Mouse (Mus musculus) midbrain, embryonic 16.5 days (tissue): Measurements from ENCODE around the gene Axin1. TPM values are rescaled to one million over a fixed set of nuclear protein-coding genes. Genes with fewer than 3 reads are reported as not detected.
"Not testable (repeated sequence)": the region's sequence is repeated elsewhere in the genome, so short reads cannot be mapped to it uniquely, and the experiment has no call there.

ENCODE experiments used
- ATAC-seq: fragments of 200-750 bp; cut with Nextera tagmentation; 2 replicates; pipeline ENCODE4 v1.8.0; 2017; ENCODE audit warnings: moderate TSS enrichment
- H3K27ac ChIP-seq: fragments of 300-500 bp; sonication (generic); 2 replicates; pipeline ENCODE4 v1.5.1; 2014; ENCODE audit warnings: mild to moderate bottlenecking, low read length, mixed read lengths
- H3K27me3 ChIP-seq: fragments of 300-500 bp; sonication (generic); 2 replicates; pipeline ENCODE4 v1.6.1; 2014; ENCODE audit warnings: low read depth, low read length, mixed read lengths; ENCODE audit not compliant: control insufficient read depth, insufficient read depth
- H3K36me3 ChIP-seq: fragments of 300-500 bp; sonication (generic); 2 replicates; pipeline ENCODE4 v1.6.1; 2014; ENCODE audit warnings: mild to moderate bottlenecking, low read length, moderate library complexity, mixed read lengths; ENCODE audit not compliant: control insufficient read depth, insufficient read depth
- H3K4me1 ChIP-seq: fragments of 300-500 bp; sonication (generic); 2 replicates; pipeline ENCODE4 v1.6.1; 2014; ENCODE audit warnings: mild to moderate bottlenecking, low read length, mixed read lengths; ENCODE audit not compliant: control insufficient read depth, insufficient read depth
- H3K4me2 ChIP-seq: fragments of 300-500 bp; sonication (generic); 2 replicates; pipeline ENCODE4 v1.6.1; 2014; ENCODE audit warnings: mild to moderate bottlenecking, low read length, mixed read lengths
- H3K4me3 ChIP-seq: fragments of 300-500 bp; sonication (generic); 2 replicates; pipeline ENCODE4 v1.5.1; 2014; ENCODE audit warnings: low read depth, mild to moderate bottlenecking, low read length, moderate library complexity, mixed read lengths
- H3K9ac ChIP-seq: fragments of 300-500 bp; sonication (generic); 2 replicates; pipeline ENCODE4 v1.6.1; 2014; ENCODE audit warnings: low read depth, low read length, mixed read lengths
- H3K9me3 ChIP-seq: fragments of 300-500 bp; sonication (generic); replicated peaks from 2 replicates; pipeline ENCODE4 v1.6.1; 2014; ENCODE audit warnings: mild to moderate bottlenecking, low read length, mixed read lengths; ENCODE audit not compliant: control insufficient read depth, poor library complexity, severe bottlenecking
- WGBS: fragments of 180-500 bp; shearing (Covaris S2); extraction: QIAGEN DNeasy Blood & Tissue Kit; methylation state at CpG from one replicate; pipeline ENCODE4 v1.1.7; 2014; 5-methylcytosine and 5-hydroxymethylcytosine counted together
- polyA plus RNA-seq: library from polyadenylated mRNA; unstranded; fragments of >200 nt; fragmentation: Nextera tagmentation; extraction: Ambion mirVana; gene quantifications from 2 replicates; pipeline ENCODE4 v1.2.1, GENCODE M21; 2015

The Axin1 gene
- polyA plus RNA-seq: 19.1 and 20.6 TPM in 2 replicates

DNA sequence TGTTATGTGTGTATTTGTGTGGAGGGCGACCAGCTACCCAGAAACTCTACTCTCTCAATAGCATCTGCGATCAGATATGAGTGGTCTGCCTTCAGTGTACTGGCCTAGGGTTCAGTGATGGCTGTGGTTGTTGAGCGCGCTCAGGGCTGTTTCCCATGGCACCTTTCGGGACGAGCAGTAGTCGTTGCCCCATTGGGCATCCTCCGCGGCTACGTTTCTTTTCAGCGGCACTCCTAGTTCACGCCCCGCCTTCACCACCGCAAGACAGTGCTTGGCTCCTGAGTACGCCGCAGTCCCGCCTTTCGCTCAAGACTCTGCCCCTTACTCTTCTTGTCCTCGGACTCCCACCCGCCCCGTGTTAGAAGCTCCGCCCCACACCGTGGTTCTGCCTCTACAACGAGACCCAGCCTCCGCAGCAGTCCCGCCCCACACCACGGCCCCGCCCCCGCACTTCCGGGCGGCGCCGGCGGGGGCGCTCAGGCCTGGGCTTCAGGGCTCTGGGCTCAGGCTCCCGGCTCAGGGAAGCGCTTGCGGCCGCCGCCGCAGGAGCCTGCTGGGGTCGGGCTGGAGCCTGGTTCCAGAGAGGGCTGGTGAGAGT lies at the start of gene Axin1:
TSS of gene Axin1 (plus strand) at position 450 of the 598 bp plus-strand sequence.
- H3K27ac ChIP-seq: peak within 1 kb of the TSS; percentile 90
- H3K27me3 ChIP-seq: no peaks in the 10 kb centered on the region
- WGBS: under 1% methylated on average over 42 of the region's 42 CpGs
- ATAC-seq: peak; percentile 96
- H3K4me1 ChIP-seq: peaks cover 34% of the 10 kb centered on the region
- no peaks in the 10 kb centered on the region for H3K9me3 ChIP-seq
- H3K4me2 ChIP-seq: peak within 1 kb of the TSS; percentile 86
- peak within 1 kb of the TSS; percentile 95 for H3K4me3 ChIP-seq
- H3K9ac ChIP-seq: peak within 1 kb of the TSS; percentile 98
- peaks cover 3% of the 10 kb centered on the region for H3K36me3 ChIP-seq

- peak; percentile 86 for ATAC-seq
- Histone ChIP-seq H3K9ac (peak within 1 kb of the TSS; percentile 76), H3K4me2 (peak within 1 kb of the TSS; percentile 84), H3K4me1 (peaks cover 8% of the 10 kb centered on the region; the same call in 1 of the 2 replicates), H3K27ac (peak within 1 kb of the TSS; percentile 89), H3K27me3 (no peaks in the 10 kb centered on the region), H3K36me3 (no peaks in the 10 kb centered on the region), H3K9me3 (no peaks in the 10 kb centered on the region), H3K4me3 (peak within 1 kb of the TSS; percentile 62)
- WGBS: 2% methylated on average over 32 of the region's 32 CpGs
Observed at GRCm38 (mm10) chr17:26089905-26090632, 48.4 kb upstream of the Axin1 start, which contains the start of gene Decr2. TSS of gene Decr2 (minus strand) at chr17:26090337.

DNA sequence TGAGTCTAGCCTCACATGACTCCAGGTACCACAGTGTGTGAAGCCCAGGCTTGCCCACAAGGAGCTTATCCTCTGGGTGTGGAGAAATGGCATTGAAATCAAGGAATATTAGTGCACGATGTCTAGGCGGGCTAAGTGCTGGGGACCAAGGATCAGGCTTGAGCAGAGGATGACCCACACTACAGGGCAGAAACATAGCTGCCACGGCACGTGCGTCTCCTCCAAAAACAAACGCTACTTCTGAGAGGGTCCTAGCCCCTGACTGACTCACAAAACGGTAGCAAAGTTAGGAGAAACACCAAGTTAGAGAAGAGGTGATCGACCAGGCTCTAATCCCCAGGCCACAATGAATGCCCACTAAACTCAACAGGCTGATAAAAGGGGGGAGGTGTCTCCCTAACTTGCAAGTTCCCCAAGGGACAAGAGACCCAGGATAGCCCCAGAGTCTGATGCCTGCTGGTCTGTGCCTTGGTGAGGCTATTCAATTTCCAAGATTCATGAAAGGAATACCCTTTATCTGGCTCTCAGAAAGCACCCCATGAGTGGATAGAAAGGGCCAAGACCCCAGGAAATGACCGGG lies 43.9 kb upstream of the Axin1 start:
- no peak for ATAC-seq
- Histone ChIP-seq H3K9ac (peak overlapping the region; percentile 84), H3K4me3 (peak overlapping the region; percentile 64), H3K4me2 (peak overlapping the region; percentile 90), H3K36me3 (no peaks in the 10 kb centered on the region), H3K27ac (peak overlapping the region; percentile 50), H3K27me3 (no peaks in the 10 kb centered on the region), H3K9me3 (no peaks in the 10 kb centered on the region), H3K4me1 (peaks cover 3% of the 10 kb centered on the region; the same call in 1 of the 2 replicates)
- WGBS: 25% methylated on average over 9 of the region's 9 CpGs

- Histone ChIP-seq H3K4me3 (peak within 1 kb of the TSS; percentile 64), H3K27me3 (no peaks in the 10 kb centered on the region), H3K27ac (peak within 1 kb of the TSS; percentile 50), H3K4me2 (peak within 1 kb of the TSS; percentile 90), H3K9me3 (no peaks in the 10 kb centered on the region), H3K4me1 (no peaks in the 10 kb centered on the region; the same call in 1 of the 2 replicates), H3K9ac (peak within 1 kb of the TSS; percentile 84), H3K36me3 (no peaks in the 10 kb centered on the region)
- 3% methylated on average over 47 of the region's 47 CpGs for WGBS
- ATAC-seq: peak; percentile 77
Observed at GRCm38 (mm10) chr17:26095121-26095740, 43.3 kb upstream of the Axin1 start, which contains the start of gene Nme4. TSS of gene Nme4 (minus strand) at chr17:26095602.

DNA sequence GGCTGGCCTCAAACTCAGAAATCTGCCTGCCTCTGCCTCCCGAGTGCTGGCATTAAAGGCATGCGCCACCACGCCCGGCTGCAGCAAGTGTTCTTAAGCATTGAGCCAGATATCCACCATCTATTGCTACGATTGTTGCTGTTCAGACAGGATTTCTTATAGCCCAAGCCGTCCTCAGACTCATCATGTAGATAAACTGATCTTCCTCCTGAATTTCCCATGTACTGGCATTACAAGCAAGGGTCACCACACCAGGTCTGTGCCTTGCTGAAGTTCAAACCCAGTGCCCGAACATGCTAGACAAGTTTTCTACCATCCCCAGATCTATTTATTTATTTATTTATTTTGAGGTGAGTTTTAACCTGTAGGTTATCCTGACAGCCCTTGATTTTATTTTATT lies 40.0 kb upstream of the Axin1 start:
- H3K4me2 ChIP-seq: no peak overlapping the region
- H3K9ac ChIP-seq: no peak overlapping the region
- H3K27ac ChIP-seq: no peak overlapping the region
- H3K9me3 ChIP-seq: no peaks in the 10 kb centered on the region
- H3K4me3 ChIP-seq: no peak overlapping the region
- no peaks in the 10 kb centered on the region for H3K36me3 ChIP-seq
- no peaks in the 10 kb centered on the region for H3K27me3 ChIP-seq
- WGBS: 92% methylated on average over 7 of the region's 7 CpGs
- no peak for ATAC-seq
- no peaks in the 10 kb centered on the region; the same call in 1 of the 2 replicates for H3K4me1 ChIP-seq

- WGBS: 64% methylated on average over 3 of the region's 3 CpGs
- H3K9me3 ChIP-seq, H3K4me2 ChIP-seq, H3K27ac ChIP-seq, H3K4me3 ChIP-seq, ATAC-seq, H3K4me1 ChIP-seq, H3K27me3 ChIP-seq, H3K36me3 ChIP-seq, H3K9ac ChIP-seq: not testable (repeated sequence)
Observed at GRCm38 (mm10) chr17:26099316-26099715, 39.2 kb upstream of the Axin1 start.

- H3K27me3 ChIP-seq: no peaks in the 10 kb centered on the region
- no peaks in the 10 kb centered on the region for H3K36me3 ChIP-seq
- ATAC-seq: no peak
- no peaks in the 10 kb centered on the region; the same call in 1 of the 2 replicates for H3K4me1 ChIP-seq
- no peaks in the 10 kb centered on the region for H3K9me3 ChIP-seq
- H3K9ac ChIP-seq: no peak overlapping the region
- H3K4me2 ChIP-seq: no peak overlapping the region
- H3K27ac ChIP-seq: no peak overlapping the region
- H3K4me3 ChIP-seq: no peak overlapping the region
- WGBS: 42% methylated on average over 2 of the region's 2 CpGs
Observed at GRCm38 (mm10) chr17:26100166-26100565, 38.3 kb upstream of the Axin1 start.

DNA sequence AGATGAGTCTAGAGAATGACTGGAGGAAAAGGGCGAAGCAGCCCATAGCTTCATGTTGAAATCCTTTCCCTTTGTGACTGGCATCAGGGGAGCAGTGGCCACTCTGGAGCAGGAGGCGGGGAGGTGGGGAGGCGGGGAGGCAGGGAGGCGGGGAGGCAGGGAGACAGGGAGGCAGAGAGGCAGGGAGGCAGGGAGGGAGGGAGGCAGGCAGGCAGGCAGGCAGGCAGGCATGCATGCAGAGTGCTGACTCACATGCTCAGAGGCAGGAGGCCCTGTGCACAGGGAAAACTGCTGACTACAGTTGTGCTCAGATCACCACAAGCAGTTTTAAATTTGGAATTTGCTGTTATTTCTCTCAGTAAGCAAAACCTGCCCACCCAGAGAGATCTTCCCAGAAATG lies 37.0 kb upstream of the Axin1 start:
- no peak overlapping the region for H3K4me2 ChIP-seq
- H3K36me3 ChIP-seq: no peaks in the 10 kb centered on the region
- H3K9me3 ChIP-seq: no peaks in the 10 kb centered on the region
- WGBS: 66% methylated on average over 2 of the region's 4 CpGs
- H3K27ac ChIP-seq: no peak overlapping the region
- no peak overlapping the region for H3K9ac ChIP-seq
- H3K27me3 ChIP-seq: no peaks in the 10 kb centered on the region
- no peak overlapping the region for H3K4me3 ChIP-seq
- ATAC-seq: no peak
- H3K4me1 ChIP-seq: no peaks in the 10 kb centered on the region
